Mouse (Mus musculus): ENCODE data around the gene Gm42372. TPM values are rescaled to one million over a fixed set of nuclear protein-coding genes. Genes with fewer than 3 reads are reported as not detected.
A peak's percentile ranks its signal among the peaks of the same experiment; 100 is the strongest.

Gm42372 gene
- total and polyA plus RNA-seq, 3 experiments, result 0.15 to 0.61 (median 0.47) TPM

DNA sequence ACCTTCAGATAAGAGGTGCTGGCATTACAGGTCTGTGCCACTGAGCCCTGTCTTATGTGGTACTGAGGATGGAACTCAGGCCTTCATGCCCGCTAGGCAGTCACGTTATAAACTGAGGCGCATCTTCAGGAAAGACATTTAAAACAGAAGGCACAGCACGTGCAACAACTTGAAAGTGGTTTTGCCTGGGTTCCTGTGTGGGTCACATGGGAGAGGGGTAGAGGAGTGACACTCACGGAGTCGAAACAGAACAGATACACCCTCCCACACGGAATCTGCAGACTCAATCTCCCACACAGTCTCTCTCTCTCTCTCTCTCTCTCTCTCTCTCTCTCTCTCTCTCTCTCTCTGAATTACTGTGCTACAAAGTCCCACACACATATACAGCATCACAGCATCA is 47.4 kb downstream of the Gm42372 start:
- H3K9me3 ChIP-seq (replicated peaks; ENCODE audit: low read length), result no peaks in the 10 kb centered on the region
- no peak overlapping the region for H3K9ac ChIP-seq (ENCODE audit: insufficient read depth, low read depth)
- no peak overlapping the region for H3K27ac ChIP-seq (ENCODE audit: insufficient read depth, low read depth)
- dilution Hi-C loops (cut with MboI; ENCODE audit: extremely low pct_ligation_motif_present, extremely low pct_unique_long_range_greater_than_20kb, low sequenced_read_pairs), result no loop called here
- TF ChIP-seq BHLHE40 (IDR thresholded peaks at IDR 0.05; ENCODE audit: low read depth, low read length), result peak; percentile 29; the same call in 1 of the 2 replicates
- TF ChIP-seq MYC (IDR thresholded peaks at IDR 0.05; ENCODE audit: low read depth, low read length), result no peak
- no peak for DNase-seq (ENCODE audit: extremely low read depth)
- peaks cover 18% of the 10 kb centered on the region for H3K79me2 ChIP-seq (replicated peaks; ENCODE audit: control insufficient read depth, extremely low read depth, insufficient read depth, poor library complexity, severe bottlenecking)
- no peaks in the 10 kb centered on the region for H3K36me3 ChIP-seq (replicated peaks in 1 of 2; ENCODE audit: control insufficient read depth in 1 of 2, insufficient read depth in 1 of 2, low read length in 1 of 2)
- H3K4me3 ChIP-seq (replicated peaks in 1 of 3; ENCODE audit: low read depth in 2 of 3, low read length in 2 of 3, poor library complexity in 1 of 3), result no peak overlapping the region
- peaks cover 4 to 12% of the 10 kb centered on the region in 2 experiments; a peak in 2 of 4 replicates for H3K4me1 ChIP-seq (ENCODE audit: control insufficient read depth in 1 of 2, insufficient read depth in 2 of 2)
- H3K27me3 ChIP-seq (replicated peaks), result peaks cover 6% of the 10 kb centered on the region
- no peak overlapping the region for H3K4me2 ChIP-seq (ENCODE audit: insufficient read depth, low read depth, poor library complexity, severe bottlenecking)
- in situ Hi-C loops (cut with MboI; ENCODE audit: low pct_ligation_motif_present, low pct_unique_long_range_greater_than_20kb, low sequenced_read_pairs), result no loop called here

Other genes with a start within 250 kb of the Gm42372 start
- 232 and 234 TPM in 2 replicates for gene Ap2s1, start 244.7 kb upstream of the Gm42372 start, total RNA-seq (2012; rRNA removed)
- gene Ap2s1, start 244.7 kb upstream of the Gm42372 start, total RNA-seq (2014; rRNA removed), result 202 and 213 TPM in 2 replicates
- 167 and 180 TPM in 2 replicates for gene Ap2s1, start 244.7 kb upstream of the Gm42372 start, polyA plus RNA-seq (2012; ENCODE audit: insufficient read length, low read depth)
- gene Slc1a5, start 201.7 kb upstream of the Gm42372 start, total RNA-seq (2012; rRNA removed), result 147 and 174 TPM in 2 replicates
- gene Slc1a5, start 201.7 kb upstream of the Gm42372 start, total RNA-seq (2014; rRNA removed), result 115 TPM in 2 replicates
- 191 and 245 TPM in 2 replicates for gene Slc1a5, start 201.7 kb upstream of the Gm42372 start, polyA plus RNA-seq (2012; ENCODE audit: insufficient read length, low read depth)
- gene Strn4, start 167.2 kb upstream of the Gm42372 start, total RNA-seq (2012; rRNA removed), result 57.4 and 63.5 TPM in 2 replicates
- 41.7 and 46.0 TPM in 2 replicates for gene Strn4, start 167.2 kb upstream of the Gm42372 start, total RNA-seq (2014; rRNA removed)
- 69.7 and 74.5 TPM in 2 replicates for gene Strn4, start 167.2 kb upstream of the Gm42372 start, polyA plus RNA-seq (2012; ENCODE audit: insufficient read length, low read depth)
- gene Fkrp, start 166.4 kb upstream of the Gm42372 start, total RNA-seq (2012; rRNA removed), result 19.6 and 20.3 TPM in 2 replicates
- 13.0 and 16.5 TPM in 2 replicates for gene Fkrp, start 166.4 kb upstream of the Gm42372 start, total RNA-seq (2014; rRNA removed)
- 19.6 and 23.4 TPM in 2 replicates for gene Fkrp, start 166.4 kb upstream of the Gm42372 start, polyA plus RNA-seq (2012; ENCODE audit: insufficient read length, low read depth)
- 18.0 and 18.7 TPM in 2 replicates for gene Prkd2, start 140.2 kb upstream of the Gm42372 start, total RNA-seq (2012; rRNA removed)
- gene Prkd2, start 140.2 kb upstream of the Gm42372 start, total RNA-seq (2014; rRNA removed), result 8.6 and 9.8 TPM in 2 replicates
- 32.2 and 39.0 TPM in 2 replicates for gene Prkd2, start 140.2 kb upstream of the Gm42372 start, polyA plus RNA-seq (2012; ENCODE audit: insufficient read length, low read depth)
- 2.9 and 3.5 TPM in 2 replicates for gene Dact3, start 107.8 kb upstream of the Gm42372 start, total RNA-seq (2012; rRNA removed)
- gene Dact3, start 107.8 kb upstream of the Gm42372 start, total RNA-seq (2014; rRNA removed), result 4.0 and 5.1 TPM in 2 replicates
- gene Dact3, start 107.8 kb upstream of the Gm42372 start, polyA plus RNA-seq (2012; ENCODE audit: insufficient read length, low read depth), result 9.2 and 12.0 TPM in 2 replicates
- 0.25 TPM in 1 of 2 replicates, not detected in the other for gene Gng8, start 91.3 kb upstream of the Gm42372 start, total RNA-seq (2012; rRNA removed)
- not detected in 2 replicates for gene Gng8, start 91.3 kb upstream of the Gm42372 start, total RNA-seq (2014; rRNA removed)
- gene Gng8, start 91.3 kb upstream of the Gm42372 start, polyA plus RNA-seq (2012; ENCODE audit: insufficient read length, low read depth), result 2.4 and 2.5 TPM in 2 replicates
- 7.0 and 7.5 TPM in 2 replicates for gene Ptgir, start 76.6 kb upstream of the Gm42372 start, total RNA-seq (2012; rRNA removed)
- 2.7 and 3.8 TPM in 2 replicates for gene Ptgir, start 76.6 kb upstream of the Gm42372 start, total RNA-seq (2014; rRNA removed)
- 31.1 and 33.3 TPM in 2 replicates for gene Ptgir, start 76.6 kb upstream of the Gm42372 start, polyA plus RNA-seq (2012; ENCODE audit: insufficient read length, low read depth)
- 312 and 326 TPM in 2 replicates for gene Calm3, start 59.0 kb upstream of the Gm42372 start, total RNA-seq (2012; rRNA removed)
- 277 and 294 TPM in 2 replicates for gene Calm3, start 59.0 kb upstream of the Gm42372 start, total RNA-seq (2014; rRNA removed)
- gene Calm3, start 59.0 kb upstream of the Gm42372 start, polyA plus RNA-seq (2012; ENCODE audit: insufficient read length, low read depth), result 623 and 775 TPM in 2 replicates
- 0.21 and 0.38 TPM in 2 replicates for gene Pnmal2, start 38.4 kb upstream of the Gm42372 start, total RNA-seq (2012; rRNA removed)
- not detected in 2 replicates for gene Pnmal2, start 38.4 kb upstream of the Gm42372 start, total RNA-seq (2014; rRNA removed)
- 0.09 TPM in 1 of 2 replicates, not detected in the other for gene Pnmal2, start 38.4 kb upstream of the Gm42372 start, polyA plus RNA-seq (2012; ENCODE audit: insufficient read length, low read depth)
- 0.13 TPM in 2 replicates for gene Pnmal1, start 23.4 kb upstream of the Gm42372 start, total RNA-seq (2012; rRNA removed)
- gene Pnmal1, start 23.4 kb upstream of the Gm42372 start, total RNA-seq (2014; rRNA removed), result not detected in 2 replicates
- 0.07 and 0.08 TPM in 2 replicates for gene Pnmal1, start 23.4 kb upstream of the Gm42372 start, polyA plus RNA-seq (2012; ENCODE audit: insufficient read length, low read depth)
- 0.04 TPM in 1 of 2 replicates, not detected in the other for gene Ccdc8, start 9.6 kb downstream of the Gm42372 start, total RNA-seq (2012; rRNA removed)
- not detected in 2 replicates for gene Ccdc8, start 9.6 kb downstream of the Gm42372 start, total RNA-seq (2014; rRNA removed)
- 0.14 and 0.16 TPM in 2 replicates for gene Ccdc8, start 9.6 kb downstream of the Gm42372 start, polyA plus RNA-seq (2012; ENCODE audit: insufficient read length, low read depth)
- 128 and 130 TPM in 2 replicates for gene Ppp5c, start 44.8 kb downstream of the Gm42372 start, total RNA-seq (2012; rRNA removed)
- gene Ppp5c, start 44.8 kb downstream of the Gm42372 start, total RNA-seq (2014; rRNA removed), result 117 and 125 TPM in 2 replicates
- 223 and 249 TPM in 2 replicates for gene Ppp5c, start 44.8 kb downstream of the Gm42372 start, polyA plus RNA-seq (2012; ENCODE audit: insufficient read length, low read depth)
- gene Hif3a, start 79.3 kb downstream of the Gm42372 start, total RNA-seq (2012; rRNA removed), result under 0.01 and 0.08 TPM in 2 replicates
- 0.03 and 0.05 TPM in 2 replicates for gene Hif3a, start 79.3 kb downstream of the Gm42372 start, total RNA-seq (2014; rRNA removed)
- 0.49 and 0.52 TPM in 2 replicates for gene Hif3a, start 79.3 kb downstream of the Gm42372 start, polyA plus RNA-seq (2012; ENCODE audit: insufficient read length, low read depth)
- not detected in 2 replicates for gene Psg16, start 91.0 kb downstream of the Gm42372 start, total RNA-seq (2012; rRNA removed)
- not detected in 2 replicates for gene Psg16, start 91.0 kb downstream of the Gm42372 start, total RNA-seq (2014; rRNA removed)
- gene Psg16, start 91.0 kb downstream of the Gm42372 start, polyA plus RNA-seq (2012; ENCODE audit: insufficient read length, low read depth), result 0.27 TPM in 2 replicates
- not detected in 2 replicates for gene Ceacam3, start 167.2 kb downstream of the Gm42372 start, total RNA-seq (2012; rRNA removed)
- not detected in 2 replicates for gene Ceacam3, start 167.2 kb downstream of the Gm42372 start, total RNA-seq (2014; rRNA removed)
- gene Ceacam3, start 167.2 kb downstream of the Gm42372 start, polyA plus RNA-seq (2012; ENCODE audit: insufficient read length, low read depth), result not detected in 2 replicates
- gene Psg29, start 220.4 kb downstream of the Gm42372 start, total RNA-seq (2012; rRNA removed), result not detected in 2 replicates
- not detected in 2 replicates for gene Psg29, start 220.4 kb downstream of the Gm42372 start, total RNA-seq (2014; rRNA removed)
- gene Psg29, start 220.4 kb downstream of the Gm42372 start, polyA plus RNA-seq (2012; ENCODE audit: insufficient read length, low read depth), result not detected in 2 replicates